Mouse (Mus musculus) kidney, postnatal 25 days (tissue): ENCODE data around the gene Jpt1.
"Not testable (repeated sequence)": the region's sequence is repeated elsewhere in the genome, so short reads cannot be mapped to it uniquely, and the experiment has no call there.

ENCODE experiments used
- DNase-seq, 2 experiments: peaks; one replicate each; pipeline ENCODE4 v3.0.0; 2021; ENCODE audit warnings: mixed read lengths in 2 of 2

Jpt1 gene

DNA sequence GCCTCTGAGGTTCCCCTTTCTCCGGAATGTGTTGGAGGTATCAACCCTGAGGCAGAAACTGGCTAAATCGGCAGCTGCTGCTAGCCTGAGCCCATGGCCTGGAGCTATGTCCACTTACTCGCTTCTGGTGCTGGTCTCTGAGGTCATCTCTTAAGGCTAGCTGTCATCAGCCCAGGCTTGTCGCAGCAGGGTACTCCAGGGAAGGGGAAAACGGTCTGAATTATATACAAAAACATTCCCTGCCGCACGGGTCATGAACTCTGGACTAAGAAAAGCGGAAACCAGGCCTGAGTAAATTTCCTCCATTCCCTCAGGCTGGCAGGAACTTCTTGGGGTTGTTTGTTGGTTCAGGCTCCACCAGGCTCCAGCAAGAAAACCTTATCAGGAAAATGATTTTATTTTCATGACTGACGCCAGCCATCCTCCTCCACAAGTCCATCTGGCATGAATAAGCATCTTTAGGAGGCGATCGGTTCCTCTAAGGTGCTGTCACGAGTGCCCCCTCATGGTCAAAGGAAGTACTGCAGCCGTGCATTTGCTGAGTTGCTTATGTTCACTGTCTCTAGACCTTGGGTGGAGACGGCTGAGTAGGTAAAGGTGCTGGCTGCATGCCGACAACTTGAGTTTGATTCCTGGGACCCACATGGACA is 40.4 kb downstream of the Jpt1 start:
- DNase-seq = peak; percentile 93 to 98

DNA sequence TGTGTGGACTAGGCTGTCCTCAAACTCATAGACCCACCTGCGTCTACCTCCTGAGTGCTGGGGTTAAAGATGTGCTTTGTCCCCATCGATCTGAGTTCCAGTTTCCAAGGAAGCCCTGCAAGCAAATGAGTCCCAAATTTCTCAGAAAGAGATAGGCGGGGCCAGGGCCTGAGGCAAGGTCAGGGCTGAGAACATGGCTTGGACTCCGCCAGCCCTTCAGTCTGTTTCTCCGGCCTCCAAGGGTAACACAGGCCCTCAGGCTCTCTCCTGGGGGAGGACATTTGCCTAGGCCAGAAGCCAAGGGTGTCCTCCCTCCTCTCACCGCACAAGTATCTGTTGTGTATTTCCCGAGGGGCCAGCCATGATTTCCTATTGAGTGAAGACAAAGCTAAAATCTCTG is 42.0 kb downstream of the Jpt1 start:
- DNase-seq = no peak

DNA sequence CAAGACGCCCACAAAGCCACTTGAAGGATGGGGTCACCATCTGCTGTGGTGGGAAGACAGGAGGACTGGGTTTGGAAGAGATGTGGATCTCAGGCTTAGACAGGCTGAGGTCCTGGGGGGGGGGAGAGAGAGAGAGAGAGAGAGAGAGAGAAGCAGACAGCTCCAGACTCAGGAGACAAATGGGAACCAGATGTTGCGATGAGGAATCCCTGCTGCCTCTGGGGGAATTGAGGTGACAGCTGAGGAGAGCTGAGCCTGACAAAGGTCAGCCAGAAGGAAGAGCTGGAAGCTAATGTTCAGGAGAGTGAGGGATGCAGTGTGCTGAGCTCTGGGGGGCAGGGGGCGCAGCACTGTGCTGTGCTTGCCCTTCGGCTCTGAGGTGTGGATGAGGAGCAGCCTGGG is 47.0 kb downstream of the Jpt1 start:
- DNase-seq = no peak

DNA sequence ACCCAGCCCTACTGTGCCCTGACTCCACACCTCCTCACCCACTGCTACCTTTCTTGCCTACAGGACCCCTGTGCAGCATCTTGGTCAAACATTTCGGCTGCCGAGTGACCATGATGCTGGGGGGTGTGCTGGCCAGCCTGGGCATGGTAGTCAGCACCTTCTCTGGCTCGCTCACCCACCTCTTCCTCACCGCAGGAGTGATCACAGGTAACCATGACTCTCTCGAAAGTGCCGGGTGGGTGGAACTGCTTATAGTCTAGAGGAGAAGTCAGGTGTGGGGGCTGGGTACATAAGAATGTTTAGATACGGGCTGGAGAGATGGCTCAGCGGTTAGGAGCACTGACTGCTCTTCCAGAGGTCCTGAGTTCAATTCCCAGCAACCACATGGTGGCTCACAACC is 49.3 kb downstream of the Jpt1 start:
- no peak for DNase-seq

DNA sequence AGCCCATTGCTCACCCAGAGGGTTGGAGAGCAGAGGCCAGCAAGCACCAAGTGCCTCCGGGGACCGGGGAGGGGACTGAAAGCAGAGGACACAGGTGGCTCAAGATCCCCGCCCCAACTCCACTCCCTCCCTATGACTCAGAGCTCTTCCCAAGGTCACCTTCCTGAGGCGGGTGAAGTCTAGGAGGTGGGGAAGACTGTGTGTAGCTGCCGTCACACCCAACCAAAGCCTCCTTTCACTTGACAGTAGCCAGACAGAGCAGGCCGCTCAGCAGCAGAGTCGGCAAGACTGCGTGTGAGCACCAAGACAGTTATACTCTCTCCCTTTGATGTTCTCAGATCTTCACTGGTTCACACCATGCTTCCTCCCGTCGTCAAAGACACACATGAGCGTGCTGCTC is 50.8 kb downstream of the Jpt1 start:
- DNase-seq = peak; percentile 56 to 85

DNA sequence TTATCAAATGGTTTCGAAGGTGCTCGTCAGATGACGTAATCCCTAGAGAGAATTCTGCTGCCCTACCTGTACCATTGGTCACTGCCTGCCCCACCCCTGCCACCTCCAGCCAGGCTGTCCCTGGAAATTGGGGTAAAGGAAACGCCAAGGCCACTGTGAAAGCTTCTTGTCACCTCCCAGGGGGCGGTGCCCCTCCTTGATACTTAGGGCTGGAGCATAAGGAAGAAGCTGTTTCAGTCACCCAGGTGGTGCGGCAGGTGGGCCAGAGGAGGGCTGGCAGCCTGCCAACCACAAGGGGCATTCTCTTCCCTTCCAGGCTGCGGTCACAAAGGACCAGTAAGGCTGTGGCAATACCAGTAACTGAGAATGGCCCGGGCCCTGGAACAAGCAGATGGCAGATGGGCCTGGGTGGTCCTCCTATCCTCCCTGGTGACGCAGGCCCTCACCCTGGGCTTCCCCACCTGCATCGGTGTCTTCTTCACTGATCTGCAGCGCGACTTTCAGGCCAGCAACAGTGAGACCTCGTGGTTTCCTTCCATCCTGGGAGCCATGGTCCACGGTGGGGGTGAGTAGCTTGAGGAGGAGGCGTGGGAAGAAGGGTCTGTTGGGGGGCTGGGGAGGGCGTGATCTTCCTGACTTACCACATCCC is 51.8 kb downstream of the Jpt1 start, which contains the start of gene Slc16a5:
Gene Slc16a5 (plus strand): TSS at position 232 of the 649 bp plus-strand sequence.
- peak; percentile 43 to 80 for DNase-seq

DNA sequence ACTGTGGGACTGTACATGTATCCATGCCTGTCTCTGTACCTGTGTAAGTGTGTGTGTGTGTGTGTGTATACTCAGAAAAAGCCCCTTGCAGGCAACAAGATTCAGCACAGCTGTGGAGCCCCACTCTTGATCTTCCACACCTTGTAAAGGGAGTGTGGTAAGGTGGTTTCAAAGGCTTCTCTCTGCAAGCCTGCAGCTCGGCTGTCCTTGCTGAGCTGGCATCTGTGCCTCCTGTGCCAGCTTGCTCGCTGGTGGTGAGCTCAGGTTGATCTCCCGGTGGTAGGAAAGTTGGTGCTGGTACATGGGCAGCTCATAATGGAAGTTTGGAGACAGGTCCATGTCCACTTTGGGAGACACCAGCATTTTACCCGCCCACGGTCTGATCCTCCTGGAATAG is 52.3 kb downstream of the Jpt1 start:
- no peak for DNase-seq

DNA sequence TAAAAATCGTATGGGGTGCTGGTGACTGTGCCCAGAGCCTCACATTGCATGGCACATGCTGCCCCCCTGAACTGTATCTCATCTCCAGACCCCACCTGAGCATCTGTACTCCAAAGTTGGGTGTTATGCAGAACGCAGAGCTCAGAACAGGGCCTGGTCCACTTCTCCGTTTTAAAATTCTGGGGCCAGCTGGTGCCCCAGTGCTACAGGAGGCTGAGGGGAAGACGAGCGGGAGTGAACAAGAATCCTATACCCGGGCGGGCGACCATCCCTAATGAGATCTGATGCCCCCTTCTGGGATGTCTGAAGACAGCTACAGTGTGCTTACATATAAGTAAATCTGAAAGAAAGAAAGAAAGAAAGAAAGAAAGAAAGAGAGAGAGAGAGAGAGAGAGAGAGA is 53.2 kb downstream of the Jpt1 start:
- DNase-seq = no peak

DNA sequence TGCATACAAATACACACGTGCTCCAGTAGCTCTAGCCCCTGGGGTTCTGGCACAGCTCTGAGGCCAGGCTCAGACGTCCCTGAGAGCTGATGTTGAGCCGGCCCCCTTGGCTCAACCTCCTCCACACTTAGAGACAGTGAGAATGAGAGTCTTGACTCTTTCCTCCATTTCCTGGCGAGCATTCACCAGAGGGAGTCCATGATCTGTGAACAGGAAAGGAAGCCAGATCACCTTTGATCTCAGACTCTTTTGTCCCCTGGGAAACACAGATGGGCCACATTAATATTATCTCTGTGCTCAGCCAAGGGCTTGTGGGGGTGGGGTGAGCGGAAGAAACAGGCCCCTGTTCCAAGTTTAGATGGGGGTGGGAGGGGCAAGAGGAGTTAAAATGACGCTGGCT is 56.8 kb downstream of the Jpt1 start:
- peak; percentile 66 to 68 for DNase-seq

DNA sequence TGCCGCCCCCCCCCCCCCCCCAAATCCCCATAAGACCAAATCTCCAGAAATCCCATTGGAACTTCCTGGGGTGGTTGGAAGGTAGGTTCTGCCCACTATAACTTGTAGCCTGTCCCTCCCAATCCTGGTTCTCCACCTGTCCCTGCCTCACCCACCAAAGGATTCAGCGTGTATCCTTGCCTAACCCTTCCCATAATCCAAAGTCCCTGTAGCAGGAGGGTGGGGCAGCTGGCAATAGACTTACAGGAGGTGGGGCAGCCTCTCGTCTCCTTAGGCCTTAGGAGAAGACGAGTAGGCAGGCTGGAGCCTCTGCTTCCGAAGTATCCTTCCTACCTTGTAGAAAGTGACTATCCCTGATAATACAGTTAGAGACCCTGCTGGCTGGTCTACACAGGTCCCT is 58.0 kb downstream of the Jpt1 start:
- no peak for DNase-seq

DNA sequence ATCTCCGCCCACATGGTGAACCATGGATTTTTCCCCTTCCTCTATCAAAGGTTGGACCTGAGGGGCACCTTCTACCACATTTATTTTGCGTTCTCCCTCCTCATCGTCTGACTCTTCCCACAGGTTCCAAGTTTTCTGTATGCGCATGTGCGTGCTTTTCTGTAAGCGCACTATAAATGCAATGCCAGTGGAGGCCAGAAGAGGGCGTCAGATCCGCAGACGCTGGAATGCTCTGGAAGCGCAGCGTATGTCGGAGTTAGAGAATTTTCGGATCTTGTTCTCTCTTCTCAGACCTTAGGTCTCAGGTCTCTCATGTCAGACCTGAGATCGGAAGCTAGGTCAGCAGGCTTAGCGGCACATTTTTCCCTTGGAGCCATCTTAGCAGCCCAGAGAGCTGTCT is 58.6 kb downstream of the Jpt1 start:
- DNase-seq = no peak

DNA sequence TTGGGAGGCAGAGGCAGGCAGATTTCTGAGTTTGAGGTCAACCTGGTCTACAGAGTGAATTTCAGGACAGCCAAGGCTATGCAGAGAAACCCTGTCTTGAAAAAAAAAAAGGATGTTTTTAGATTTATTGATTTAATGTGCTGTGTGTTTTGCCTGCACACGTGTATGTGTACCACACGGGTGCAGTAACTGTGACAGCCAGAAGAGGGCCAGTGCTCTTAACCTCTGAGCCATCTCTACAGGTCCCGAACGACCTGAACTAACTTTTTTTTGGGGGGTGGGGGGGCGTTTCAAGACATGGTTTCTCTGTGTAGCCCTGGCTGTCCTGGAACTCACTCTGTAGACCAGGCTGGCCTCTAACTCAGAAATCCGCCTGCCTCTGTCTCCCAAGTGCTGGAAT is 59.4 kb downstream of the Jpt1 start:
- not testable (repeated sequence) for DNase-seq

DNA sequence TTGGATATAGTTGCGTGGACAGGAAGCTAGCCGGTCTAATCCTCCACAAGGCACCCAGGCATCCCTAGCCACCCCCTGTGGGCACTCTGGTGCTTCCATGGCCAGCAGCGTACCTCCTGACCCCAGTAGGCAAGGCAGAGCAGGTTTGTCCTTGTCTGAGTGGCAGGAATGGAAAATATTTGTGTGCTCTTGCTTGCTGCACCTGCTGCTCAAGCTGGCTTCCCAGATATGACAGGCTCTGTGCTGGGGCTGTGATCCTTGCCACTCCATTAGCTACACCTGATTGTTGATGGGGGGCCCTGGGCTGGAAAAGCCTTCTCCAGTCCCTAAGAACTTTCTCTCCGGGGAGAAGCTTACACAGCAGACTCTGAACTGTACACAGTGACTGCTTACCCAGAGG is 60.9 kb downstream of the Jpt1 start:
- peak in 1 of 2 experiments; percentile 80 for DNase-seq

DNA sequence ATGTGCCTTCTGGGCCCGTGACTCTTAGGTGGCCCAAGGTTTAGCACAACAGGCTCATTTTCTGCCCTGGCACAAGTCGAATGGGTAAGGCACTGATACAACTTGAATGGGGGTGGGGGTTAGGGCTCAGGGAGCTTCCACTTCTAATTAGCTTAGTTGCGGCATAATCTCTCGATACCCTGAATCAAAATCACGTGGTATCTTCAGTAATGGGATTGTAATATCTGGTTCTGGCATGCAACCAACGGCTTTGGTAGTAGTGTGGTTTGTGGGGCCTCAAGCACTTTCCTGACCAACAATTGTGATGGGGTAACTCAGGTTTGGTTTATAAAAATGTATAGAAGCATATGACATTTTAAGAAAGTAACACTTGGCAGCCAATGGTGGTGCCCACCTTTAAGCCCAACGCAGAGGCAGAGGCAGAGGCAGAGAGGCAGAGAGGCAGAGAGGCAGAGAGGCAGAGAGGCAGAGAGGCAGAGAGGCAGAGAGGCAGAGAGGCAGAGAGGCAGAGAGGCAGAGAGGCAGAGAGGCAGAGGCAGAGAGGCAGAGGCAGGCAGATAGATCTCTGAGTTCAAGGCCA is 61.8 kb downstream of the Jpt1 start:
- DNase-seq = no peak

DNA sequence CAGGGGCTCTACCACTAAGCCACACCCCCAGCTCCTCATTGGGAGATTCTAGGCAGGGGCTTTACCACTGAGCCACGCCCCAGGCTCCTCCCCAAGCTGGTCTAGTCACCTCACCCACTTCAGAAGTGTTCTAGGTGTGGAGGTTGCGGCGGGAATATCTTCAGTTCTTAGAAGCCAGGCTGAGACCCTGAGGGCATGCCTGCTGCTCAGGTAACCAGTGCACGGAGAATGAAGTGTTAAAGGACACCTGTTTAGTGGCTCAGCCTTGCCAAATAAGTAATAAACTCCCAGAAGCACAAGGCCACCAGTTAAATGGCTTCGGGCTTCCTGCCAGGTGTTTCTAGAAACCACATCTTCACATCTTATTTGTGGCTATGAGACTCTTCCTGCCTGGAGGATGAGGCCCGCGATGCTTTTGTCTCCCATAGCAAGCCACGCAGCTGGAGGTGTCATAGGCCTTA is 62.4 kb downstream of the Jpt1 start:
- DNase-seq = peak; percentile 38 to 65

DNA sequence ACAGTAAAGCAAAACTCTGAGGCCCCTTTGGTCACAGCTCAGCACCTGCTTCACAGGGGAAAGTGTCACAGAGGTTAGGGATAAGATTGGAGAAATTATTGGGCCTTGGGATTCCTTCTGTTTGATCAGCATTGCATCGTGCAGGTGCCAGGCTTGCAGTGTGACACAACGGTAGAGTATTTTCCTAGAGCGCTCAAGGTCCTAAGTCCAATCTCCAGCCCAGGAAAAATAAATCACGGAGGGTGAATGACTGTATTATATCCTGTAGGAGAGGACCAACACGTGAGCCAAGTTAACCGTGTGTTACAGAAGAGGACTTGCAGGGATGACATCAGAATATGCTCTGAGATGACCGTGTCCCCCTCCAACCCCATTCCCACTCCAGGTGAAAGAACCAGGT is 64.0 kb downstream of the Jpt1 start:
- DNase-seq = peak; percentile 41 to 69

DNA sequence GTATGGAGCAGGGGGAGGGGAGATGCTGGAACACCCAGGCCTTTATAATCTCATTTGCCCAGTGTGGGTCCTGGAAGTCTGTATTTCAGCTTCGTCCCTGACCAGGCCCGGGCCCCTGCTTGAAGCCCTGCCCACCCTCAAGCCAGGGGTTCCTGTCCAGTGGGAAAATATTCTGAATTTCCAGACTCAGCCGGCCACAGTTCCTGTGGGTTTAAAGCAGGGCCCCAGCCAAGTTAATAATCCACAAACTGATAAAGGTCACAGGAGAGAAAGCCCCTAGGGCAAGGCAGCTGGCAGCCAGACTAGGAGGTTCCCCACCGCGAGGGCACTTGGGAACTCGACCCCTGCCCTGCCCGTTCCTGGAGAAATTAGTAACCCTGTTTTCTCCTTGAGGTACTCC is 65.2 kb downstream of the Jpt1 start:
- peak; percentile 81 to 93 for DNase-seq

DNA sequence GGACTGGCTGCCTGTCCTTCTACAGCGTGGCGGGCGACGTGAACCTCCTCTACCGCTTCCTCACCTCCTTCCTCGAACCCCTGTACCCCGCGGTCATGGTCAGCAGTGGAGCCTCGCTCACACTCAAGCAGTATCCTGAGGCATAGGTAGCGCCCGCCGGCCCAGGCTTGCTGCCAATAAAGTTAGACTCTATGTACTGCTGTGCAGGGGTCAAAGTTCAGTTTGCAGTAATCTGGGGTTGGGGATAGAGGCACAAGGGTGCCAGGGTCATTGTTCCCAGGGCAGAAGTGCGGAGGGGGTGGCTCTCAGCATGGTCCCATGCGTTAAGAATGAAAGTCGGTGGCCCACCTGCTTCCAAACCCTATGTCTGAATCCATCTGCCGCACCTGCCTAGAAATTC is 66.1 kb downstream of the Jpt1 start:
- peak; percentile 80 to 90 for DNase-seq
